Mouse (Mus musculus): ENCODE measurements around the gene Mamstr. TPM values are rescaled to one million over a fixed set of nuclear protein-coding genes. Genes with fewer than 3 reads are reported as not detected.

The Mamstr gene
- polyA plus RNA-seq, 1 experiment from 2014 or later: 5.0 TPM

DNA sequence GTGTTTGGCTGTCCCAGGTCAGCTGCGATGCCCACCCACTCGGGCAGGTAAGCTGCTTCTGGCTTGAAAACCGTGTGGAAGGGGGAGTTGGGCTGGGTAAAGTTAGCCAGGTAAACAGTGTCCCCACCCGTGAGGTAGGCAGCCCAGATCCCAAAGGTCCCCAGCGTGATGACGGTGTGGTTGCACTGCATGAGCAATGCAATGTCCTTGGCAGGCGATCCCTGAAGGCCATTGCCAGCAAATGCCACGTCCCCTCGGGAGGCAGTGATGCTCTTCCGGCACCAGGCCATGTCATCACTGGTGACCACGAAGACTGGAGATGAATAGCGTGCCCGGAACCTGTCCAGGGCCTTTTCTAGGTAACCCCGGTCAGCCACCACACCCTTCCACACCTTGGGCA lies 38.7 kb downstream of the Mamstr start:
- Histone ChIP-seq H3K27ac (ENCODE audit: low read depth, low read length) (no peak overlapping the region), H3K9ac (ENCODE audit: low read depth, low read length) (no peak overlapping the region), H3K36me3 (ENCODE audit: control insufficient read depth, insufficient read depth, low read length) (no peaks in the 10 kb centered on the region), H3K4me2 (replicated peaks; ENCODE audit: low read depth, low read length) (no peak overlapping the region), H3K4me1 (ENCODE audit: control insufficient read depth, insufficient read depth, low read length) (peaks cover 10% of the 10 kb centered on the region), H3K27me3 (ENCODE audit: control insufficient read depth, insufficient read depth, low read length) (no peaks in the 10 kb centered on the region), H3K4me3 (ENCODE audit: low read length) (no peak overlapping the region), H3K9me3 (ENCODE audit: control insufficient read depth, low read length) (no peaks in the 10 kb centered on the region)
- no peak for ATAC-seq (ENCODE audit: low FRiP score, low TSS enrichment)
- 96% methylated on average over 14 of the region's 14 CpGs for WGBS

DNA sequence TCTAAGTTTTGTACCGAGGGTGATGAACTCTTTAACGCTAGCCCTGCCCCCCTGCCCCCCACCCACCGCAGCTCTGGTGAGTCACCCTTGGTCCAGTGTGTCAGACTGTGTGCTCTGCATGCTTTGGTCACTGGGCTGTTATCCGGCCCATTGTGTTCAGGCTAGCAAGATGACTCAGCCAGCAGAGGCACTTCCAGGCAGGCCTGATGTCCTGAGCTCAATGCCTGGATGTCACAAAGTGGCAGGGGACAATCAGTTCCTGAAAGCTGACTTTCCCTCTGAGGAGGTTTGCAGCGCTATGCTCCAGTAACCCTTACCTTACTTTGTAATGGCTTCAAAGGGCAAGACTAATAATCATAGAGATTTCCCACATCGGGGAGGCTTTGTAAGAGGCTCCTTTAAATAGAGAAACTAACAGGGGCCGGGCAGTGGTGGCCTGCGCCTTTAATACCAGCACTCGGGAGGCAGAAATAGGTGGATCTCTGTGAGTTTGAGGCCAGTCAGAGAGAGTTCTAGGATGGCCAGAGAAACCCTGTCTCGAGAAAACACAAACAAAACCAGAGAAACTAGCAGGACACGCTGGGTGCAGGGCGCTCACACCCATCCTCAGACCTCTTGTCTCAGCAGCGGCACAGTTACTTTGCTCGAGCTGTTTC lies 40.3 kb downstream of the Mamstr start:
- Histone ChIP-seq H3K9ac (ENCODE audit: low read depth, low read length) (no peak overlapping the region), H3K4me1 (ENCODE audit: control insufficient read depth, insufficient read depth, low read length) (peaks cover 10% of the 10 kb centered on the region), H3K4me3 (ENCODE audit: low read length) (no peak overlapping the region), H3K36me3 (ENCODE audit: control insufficient read depth, insufficient read depth, low read length) (no peaks in the 10 kb centered on the region), H3K9me3 (ENCODE audit: control insufficient read depth, low read length) (no peaks in the 10 kb centered on the region), H3K4me2 (replicated peaks; ENCODE audit: low read depth, low read length) (no peak overlapping the region), H3K27ac (ENCODE audit: low read depth, low read length) (0 out of 2 replicates have a peak overlapping the region, but pooled peaks have one; percentile 3), H3K27me3 (ENCODE audit: control insufficient read depth, insufficient read depth, low read length) (no peaks in the 10 kb centered on the region)
- ATAC-seq (ENCODE audit: low FRiP score, low TSS enrichment): no peak
- WGBS: 71% methylated on average over 14 of the region's 14 CpGs

DNA sequence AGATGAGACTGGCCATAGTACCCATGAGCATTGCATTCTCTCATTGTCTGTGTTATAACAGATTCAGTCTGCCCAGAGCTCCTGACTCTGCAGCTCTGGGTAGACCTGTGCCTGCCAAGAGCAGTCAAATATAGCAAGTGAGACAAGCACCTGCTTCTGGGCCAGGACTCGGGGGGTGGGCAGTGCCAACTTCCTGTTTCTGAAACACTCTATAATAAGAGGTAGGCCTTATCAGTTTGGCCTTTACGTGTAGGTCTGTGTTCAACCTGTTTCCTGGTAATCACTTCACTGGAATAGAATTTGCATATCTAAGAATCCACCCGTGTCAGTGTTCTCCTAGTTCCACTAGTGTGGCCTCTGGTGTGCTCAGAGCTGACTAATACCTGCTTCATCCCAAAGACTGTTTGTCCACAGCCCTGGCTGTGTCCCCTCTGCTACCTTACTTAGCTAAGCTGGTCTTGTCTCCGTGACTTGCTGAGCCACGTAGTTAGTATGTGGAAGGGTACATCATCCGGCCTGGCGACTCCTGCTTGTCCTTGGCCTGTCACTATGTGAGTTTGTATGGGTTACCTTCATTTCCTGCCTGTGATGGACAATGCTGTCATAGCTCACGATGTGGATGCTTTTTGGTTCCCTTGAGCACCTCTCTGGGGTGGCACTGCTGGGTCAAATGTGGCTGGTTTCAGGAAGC lies 41.4 kb downstream of the Mamstr start:
- no peak overlapping the region; the same call in 1 of the 2 replicates for H3K9ac ChIP-seq (ENCODE audit: low read depth, low read length)
- no peak for ATAC-seq (ENCODE audit: low FRiP score, low TSS enrichment)

DNA sequence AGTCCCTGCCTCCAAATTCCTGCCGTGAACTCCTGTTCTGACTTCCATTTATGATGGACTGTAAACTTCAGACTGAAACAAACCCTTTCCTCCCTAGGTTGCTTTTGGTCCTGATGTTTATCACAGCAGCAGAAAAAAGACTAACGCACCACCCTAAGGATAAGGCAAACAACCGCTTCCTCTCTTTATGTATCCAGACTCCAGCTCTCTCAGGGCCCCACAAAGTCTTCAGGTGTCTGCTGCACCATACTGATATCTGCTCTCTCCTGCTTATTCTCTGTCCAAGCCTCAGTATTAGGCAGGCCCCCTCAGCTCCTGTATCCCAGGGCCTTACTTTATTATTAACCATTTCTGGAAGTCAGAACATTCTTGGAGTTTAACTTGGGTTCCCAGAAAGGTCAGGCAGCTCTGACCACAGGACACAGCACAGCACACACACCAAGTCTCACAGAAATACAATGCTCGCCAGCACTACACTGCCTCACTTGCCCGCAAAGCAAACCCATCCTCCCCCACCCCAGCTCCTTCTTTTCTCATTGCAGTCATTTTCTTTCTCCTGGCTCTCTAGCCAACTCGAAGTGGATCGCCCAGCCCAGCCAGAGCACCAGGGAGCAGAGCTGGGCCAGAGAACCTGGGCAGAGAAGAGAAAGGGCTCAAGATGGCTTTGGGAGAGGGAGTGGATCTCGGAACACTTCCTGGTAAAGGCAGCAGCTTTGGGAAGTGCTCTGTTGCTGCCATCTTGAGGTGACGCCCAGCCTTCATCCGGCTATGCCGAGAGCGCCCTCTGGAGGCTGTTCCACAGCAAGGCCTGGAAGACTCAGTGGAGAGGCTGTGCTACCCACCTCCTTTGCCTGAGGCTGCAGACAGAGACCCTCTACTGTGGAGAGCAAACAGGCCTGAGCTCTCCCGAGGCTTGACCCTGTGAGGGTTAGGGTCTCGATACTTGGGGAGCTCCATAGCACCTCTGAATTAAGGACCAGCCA lies 42.7 kb downstream of the Mamstr start:
- ATAC-seq (ENCODE audit: low FRiP score, low TSS enrichment): peak; percentile 60
- 32% methylated on average over 14 of the region's 14 CpGs for WGBS
- H3K9me3 ChIP-seq (ENCODE audit: control insufficient read depth, low read length): no peaks in the 10 kb centered on the region
- peak overlapping the region; percentile 14; the same call in 1 of the 2 replicates for H3K4me3 ChIP-seq (ENCODE audit: low read length)
- peak overlapping the region; percentile 33; the same call in 1 of the 2 replicates for H3K4me2 ChIP-seq (replicated peaks; ENCODE audit: low read depth, low read length)
- no peaks in the 10 kb centered on the region for H3K36me3 ChIP-seq (ENCODE audit: control insufficient read depth, insufficient read depth, low read length)
- H3K27ac ChIP-seq (ENCODE audit: low read depth, low read length): peak overlapping the region; percentile 59
- H3K4me1 ChIP-seq (ENCODE audit: control insufficient read depth, insufficient read depth, low read length): peaks cover 18% of the 10 kb centered on the region
- no peaks in the 10 kb centered on the region for H3K27me3 ChIP-seq (ENCODE audit: control insufficient read depth, insufficient read depth, low read length)
- H3K9ac ChIP-seq (ENCODE audit: low read depth, low read length): peak overlapping the region; percentile 50; the same call in 1 of the 2 replicates

More for the DNA sequence above, 41.4 kb downstream of the Mamstr start:
- no peak overlapping the region for H3K4me2 ChIP-seq (replicated peaks; ENCODE audit: low read depth, low read length)
- no peaks in the 10 kb centered on the region for H3K9me3 ChIP-seq (ENCODE audit: control insufficient read depth, low read length)
- H3K27me3 ChIP-seq (ENCODE audit: control insufficient read depth, insufficient read depth, low read length): no peaks in the 10 kb centered on the region
- no peak overlapping the region for H3K27ac ChIP-seq (ENCODE audit: low read depth, low read length)
- WGBS: 81% methylated on average over 8 of the region's 8 CpGs
- H3K4me3 ChIP-seq (ENCODE audit: low read length): no peak overlapping the region
- no peaks in the 10 kb centered on the region for H3K36me3 ChIP-seq (ENCODE audit: control insufficient read depth, insufficient read depth, low read length)
- H3K4me1 ChIP-seq (ENCODE audit: control insufficient read depth, insufficient read depth, low read length): peaks cover 13% of the 10 kb centered on the region

DNA sequence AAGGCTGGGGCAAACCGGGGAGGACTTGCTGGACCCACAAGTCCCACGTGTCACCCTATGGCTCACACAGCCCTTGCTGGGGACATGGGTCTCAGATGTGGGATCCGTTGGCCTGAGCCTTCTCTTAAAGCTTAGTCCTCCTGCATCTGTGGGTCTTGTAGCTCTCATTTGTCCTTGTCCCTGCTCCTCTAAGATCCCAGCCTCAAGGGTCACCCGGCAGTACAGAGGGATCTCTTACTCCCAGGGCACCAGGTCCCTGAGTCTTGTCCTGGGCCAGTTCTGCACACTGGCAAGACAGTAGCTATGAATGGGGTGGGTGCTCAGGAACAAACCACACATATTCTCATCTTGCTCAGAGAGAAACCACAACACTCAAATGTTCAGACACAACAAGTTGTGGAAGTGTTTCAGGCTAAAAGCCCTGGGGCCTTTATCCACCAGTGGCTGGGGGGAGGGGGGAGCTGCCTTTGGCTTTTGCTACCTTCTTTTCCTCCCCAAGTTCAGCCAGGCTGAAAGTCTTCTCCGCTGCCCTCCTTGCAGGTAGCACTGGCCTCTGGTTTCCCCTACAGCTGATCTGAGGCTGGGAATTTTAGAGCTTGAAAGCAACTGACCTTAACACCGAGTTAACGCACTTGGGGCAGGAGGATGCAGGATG lies 43.7 kb downstream of the Mamstr start, which contains the start of gene Ntn5:
Gene Ntn5 (plus strand): TSS at position 627 of the 655 bp plus-strand sequence.
- no peak for ATAC-seq (ENCODE audit: low FRiP score, low TSS enrichment)
- Histone ChIP-seq H3K36me3 (ENCODE audit: control insufficient read depth, insufficient read depth, low read length) (no peaks in the 10 kb centered on the region), H3K9me3 (ENCODE audit: control insufficient read depth, low read length) (no peaks in the 10 kb centered on the region), H3K27ac (ENCODE audit: low read depth, low read length) (no peak within 1 kb of the TSS), H3K27me3 (ENCODE audit: control insufficient read depth, insufficient read depth, low read length) (no peaks in the 10 kb centered on the region), H3K9ac (ENCODE audit: low read depth, low read length) (0 out of 2 replicates have a peak within 1 kb of the TSS, but pooled peaks have one; percentile 50), H3K4me1 (ENCODE audit: control insufficient read depth, insufficient read depth, low read length) (peaks cover 18% of the 10 kb centered on the region), H3K4me3 (ENCODE audit: low read length) (no peak within 1 kb of the TSS), H3K4me2 (replicated peaks; ENCODE audit: low read depth, low read length) (no peak within 1 kb of the TSS)
- 64% methylated on average over 7 of the region's 7 CpGs for WGBS

DNA sequence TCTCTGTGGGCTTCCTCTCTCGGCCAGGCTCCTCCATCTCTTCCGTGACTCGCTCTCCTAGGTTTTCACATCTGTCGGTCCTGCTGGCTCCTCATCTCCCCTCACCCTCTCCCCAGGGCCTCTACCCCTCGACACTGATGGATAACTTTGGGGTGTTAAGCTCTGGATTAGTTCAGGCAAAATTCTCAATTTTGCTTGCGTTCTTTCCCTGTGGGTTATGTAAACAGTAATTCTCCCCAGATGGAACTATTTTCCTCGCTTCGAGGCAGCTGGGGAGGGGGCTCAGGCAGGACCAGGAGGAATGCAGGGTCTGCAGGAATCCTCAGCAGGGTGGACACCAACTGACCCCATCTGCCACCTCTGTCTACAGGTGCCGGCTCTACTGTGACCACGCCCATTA lies 46.0 kb downstream of the Mamstr start:
- Histone ChIP-seq H3K4me2 (replicated peaks; ENCODE audit: low read depth, low read length) (no peak overlapping the region), H3K27me3 (ENCODE audit: control insufficient read depth, insufficient read depth, low read length) (no peaks in the 10 kb centered on the region), H3K27ac (ENCODE audit: low read depth, low read length) (no peak overlapping the region), H3K4me3 (ENCODE audit: low read length) (no peak overlapping the region), H3K36me3 (ENCODE audit: control insufficient read depth, insufficient read depth, low read length) (no peaks in the 10 kb centered on the region), H3K4me1 (ENCODE audit: control insufficient read depth, insufficient read depth, low read length) (peaks cover 24% of the 10 kb centered on the region), H3K9ac (ENCODE audit: low read depth, low read length) (no peak overlapping the region), H3K9me3 (ENCODE audit: control insufficient read depth, low read length) (no peaks in the 10 kb centered on the region)
- ATAC-seq (ENCODE audit: low FRiP score, low TSS enrichment): no peak
- WGBS: 44% methylated on average over 10 of the region's 10 CpGs

DNA sequence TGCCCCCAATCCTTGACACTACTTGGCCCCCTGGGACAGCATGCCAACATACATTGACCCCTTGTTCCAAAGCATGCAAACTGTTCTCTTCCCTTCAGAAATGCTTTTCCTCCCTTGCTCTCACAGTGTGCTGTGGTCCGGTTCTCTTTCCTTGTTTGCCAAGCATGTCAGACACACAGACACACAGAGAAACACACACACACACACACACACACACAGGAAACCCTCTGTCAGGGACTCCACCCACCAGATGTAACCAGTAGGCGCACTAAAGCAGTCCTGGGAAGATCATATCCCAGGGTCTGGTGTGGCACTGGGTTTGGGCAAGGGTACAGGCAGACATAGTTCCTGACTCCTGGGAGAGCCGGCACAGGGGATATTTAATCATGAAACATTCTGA lies 47.1 kb downstream of the Mamstr start:
- no peak for ATAC-seq (ENCODE audit: low FRiP score, low TSS enrichment)
- no peak overlapping the region for H3K9ac ChIP-seq (ENCODE audit: low read depth, low read length)
- 73% methylated on average over 3 of the region's 3 CpGs for WGBS
- H3K36me3 ChIP-seq (ENCODE audit: control insufficient read depth, insufficient read depth, low read length): no peaks in the 10 kb centered on the region
- H3K4me3 ChIP-seq (ENCODE audit: low read length): no peak overlapping the region
- no peak overlapping the region for H3K27ac ChIP-seq (ENCODE audit: low read depth, low read length)
- H3K4me1 ChIP-seq (ENCODE audit: control insufficient read depth, insufficient read depth, low read length): peaks cover 24% of the 10 kb centered on the region
- no peak overlapping the region for H3K4me2 ChIP-seq (replicated peaks; ENCODE audit: low read depth, low read length)
- no peaks in the 10 kb centered on the region for H3K9me3 ChIP-seq (ENCODE audit: control insufficient read depth, low read length)
- no peaks in the 10 kb centered on the region for H3K27me3 ChIP-seq (ENCODE audit: control insufficient read depth, insufficient read depth, low read length)

DNA sequence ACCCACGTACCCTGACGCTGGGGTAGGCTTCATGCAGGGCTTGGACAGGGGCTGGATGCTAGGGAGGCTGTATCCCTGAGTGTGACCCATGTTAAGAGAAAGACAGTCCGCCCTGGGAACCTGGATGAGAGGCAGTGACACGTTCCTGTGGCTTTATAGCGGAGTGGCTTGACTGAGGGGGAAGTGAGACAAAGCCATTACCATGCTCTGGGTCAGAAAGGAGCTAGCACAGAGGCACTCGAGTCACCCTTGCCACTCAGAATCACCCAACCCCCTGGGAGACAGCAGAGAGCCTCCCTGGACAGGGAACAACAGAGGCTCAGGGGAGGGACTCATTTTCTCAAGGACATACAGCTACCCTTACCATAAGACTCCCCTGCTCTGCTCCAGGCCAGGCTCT lies 49.3 kb downstream of the Mamstr start:
- Histone ChIP-seq H3K9ac (ENCODE audit: low read depth, low read length) (peak overlapping the region; percentile 7; the same call in 1 of the 2 replicates), H3K27ac (ENCODE audit: low read depth, low read length) (no peak overlapping the region), H3K4me2 (replicated peaks; ENCODE audit: low read depth, low read length) (no peak overlapping the region), H3K4me1 (ENCODE audit: control insufficient read depth, insufficient read depth, low read length) (peaks cover 15% of the 10 kb centered on the region; the same call in 1 of the 2 replicates), H3K27me3 (ENCODE audit: control insufficient read depth, insufficient read depth, low read length) (no peaks in the 10 kb centered on the region), H3K9me3 (ENCODE audit: control insufficient read depth, low read length) (no peaks in the 10 kb centered on the region), H3K4me3 (ENCODE audit: low read length) (no peak overlapping the region), H3K36me3 (ENCODE audit: control insufficient read depth, insufficient read depth, low read length) (no peaks in the 10 kb centered on the region)
- ATAC-seq (ENCODE audit: low FRiP score, low TSS enrichment): no peak
- 45% methylated on average over 6 of the region's 6 CpGs for WGBS

Measured in kidney, embryonic 14.5 days (tissue).